Mouse (Mus musculus): ENCODE data around the gene Zfp661.
"Not testable (repeated sequence)": the region's sequence is repeated elsewhere in the genome, so short reads cannot be mapped to it uniquely, and the experiment has no call there.

The Zfp661 gene

DNA sequence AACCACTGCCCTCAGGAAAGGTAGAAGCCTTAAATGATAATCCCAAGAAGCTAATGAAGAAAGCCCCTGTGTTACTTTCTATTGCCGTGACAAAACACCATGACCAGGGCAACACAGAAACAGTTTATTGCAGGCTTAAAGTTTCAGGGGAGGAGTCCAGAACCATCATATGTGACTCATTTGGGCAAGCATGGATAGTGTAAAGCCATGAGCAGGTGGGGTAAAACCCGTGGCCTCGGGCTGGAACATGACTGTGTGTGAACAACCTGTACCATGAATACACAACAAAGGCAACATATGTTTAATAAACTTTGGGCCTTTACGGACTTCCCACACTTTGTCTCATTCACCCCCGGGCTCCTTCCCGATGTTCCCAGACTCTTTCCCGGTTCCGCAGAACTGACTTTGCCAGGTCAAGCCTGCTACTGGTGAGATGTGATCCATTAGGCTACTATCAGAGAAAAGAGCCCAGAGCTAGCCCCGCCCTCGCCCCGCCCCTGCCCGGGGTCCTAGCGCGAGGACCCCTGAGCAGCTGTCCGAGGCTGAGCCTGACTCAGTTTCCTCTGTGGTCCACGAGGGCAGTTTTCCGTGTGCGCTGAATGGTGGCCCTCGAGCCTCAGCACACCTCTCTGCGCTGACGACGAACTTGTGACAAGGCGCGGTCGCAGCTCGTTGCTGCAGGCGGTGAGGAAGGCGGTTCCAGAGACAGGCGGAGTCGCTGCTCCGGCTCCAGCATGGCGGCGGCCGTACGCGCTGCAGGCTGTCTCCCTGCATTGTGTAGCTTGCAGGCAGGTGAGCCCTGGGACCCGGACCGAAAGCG is at the start of gene Zfp661, which contains the start of gene Mrps5:
TSS of gene Zfp661 (minus strand) at position 401 of the 820 bp plus-strand sequence.
TSS of gene Mrps5 (plus strand) at position 529 of the 820 bp plus-strand sequence.
- DNase-seq (ENCODE audit: low read depth, low spot score), result peak; percentile 85

DNA sequence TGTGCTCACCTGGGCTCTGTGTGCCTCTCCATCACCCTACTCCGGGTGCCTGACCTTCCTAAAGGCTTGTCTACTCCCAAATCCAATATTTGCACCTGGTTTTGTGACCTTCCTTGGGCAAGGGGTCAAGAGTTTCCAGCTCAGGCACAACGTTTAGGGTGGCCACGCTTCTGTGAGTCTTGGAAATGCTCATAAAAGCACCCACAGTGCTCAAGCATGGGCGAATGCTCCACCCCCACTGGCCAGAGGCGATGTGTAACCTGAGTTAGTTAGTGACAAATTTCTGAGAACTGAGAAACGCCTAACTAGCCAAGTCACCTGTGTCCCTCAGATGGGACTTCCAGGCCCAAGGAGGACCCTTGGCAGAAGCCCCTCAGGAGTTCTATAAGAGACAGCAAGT is 48.7 kb upstream of the Zfp661 start:
- DNase-seq (ENCODE audit: low read depth, low spot score), result no peak

DNA sequence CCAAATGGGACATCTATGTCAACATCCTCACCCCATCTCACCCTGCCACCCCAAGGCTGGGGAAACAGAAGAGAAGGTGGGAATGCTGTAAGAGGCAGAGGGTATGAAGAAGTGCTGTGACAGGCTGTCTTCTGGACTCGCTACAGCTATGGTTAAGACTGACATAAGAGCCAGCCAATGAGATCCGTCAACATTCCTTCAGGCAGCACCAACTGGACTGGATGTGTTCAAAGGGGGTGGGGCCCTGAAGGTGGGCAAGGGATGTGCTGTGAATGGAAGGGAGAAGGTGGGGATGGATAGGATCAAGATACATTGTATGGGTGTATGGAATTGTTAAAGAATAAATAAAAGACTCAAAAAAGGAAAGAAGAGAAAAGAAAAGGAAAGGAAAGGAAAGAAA is 45.7 kb upstream of the Zfp661 start:
- no peak for DNase-seq (ENCODE audit: low read depth, low spot score)

DNA sequence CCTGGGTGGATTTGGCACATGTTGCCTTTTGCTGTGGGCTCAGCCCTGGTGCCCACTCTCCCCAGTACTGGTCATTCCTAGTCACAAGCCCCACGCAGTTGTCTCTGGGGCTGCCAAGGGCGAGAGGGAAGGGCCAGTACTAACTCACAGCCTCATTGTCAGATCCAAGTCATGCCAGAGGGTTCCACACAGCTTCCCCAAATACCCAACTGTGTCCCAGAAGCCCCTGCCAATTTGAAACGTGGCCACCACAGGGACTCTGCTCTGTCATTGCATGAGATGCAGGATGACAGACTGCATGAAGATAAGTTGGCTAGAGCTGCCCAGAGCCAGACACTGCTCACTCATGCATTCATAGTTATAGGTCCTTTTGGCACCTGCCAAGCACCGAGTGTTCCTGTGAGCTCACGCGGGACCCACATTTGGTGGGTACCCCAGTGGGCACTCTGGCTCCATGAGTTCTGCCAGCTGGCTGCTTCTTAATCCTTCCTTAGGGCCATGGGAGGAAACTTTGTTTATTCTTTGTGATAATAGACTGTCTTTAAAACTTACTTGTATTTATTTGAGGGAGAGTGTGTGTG is 41.2 kb upstream of the Zfp661 start:
- DNase-seq (ENCODE audit: low read depth, low spot score), result no peak

DNA sequence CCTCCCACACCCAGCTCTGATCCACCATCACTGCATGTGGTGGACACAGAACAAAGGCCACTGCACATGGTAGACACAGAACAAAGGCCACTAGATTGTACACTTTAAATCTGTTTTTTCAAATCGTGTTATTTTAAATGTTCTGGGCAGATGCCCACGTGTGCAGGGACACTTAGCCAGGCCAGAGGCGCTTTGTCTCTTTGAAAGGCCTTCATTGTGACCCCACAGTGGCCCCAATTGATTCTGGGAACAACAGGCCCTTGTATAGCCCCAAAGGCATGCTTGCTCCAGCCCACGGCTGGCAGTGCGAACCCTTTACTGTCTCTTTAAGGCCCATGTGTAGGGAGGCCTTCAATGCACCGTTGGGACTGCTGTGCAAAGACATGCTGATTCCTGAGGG is 40.5 kb upstream of the Zfp661 start:
- DNase-seq (ENCODE audit: low read depth, low spot score), result no peak

DNA sequence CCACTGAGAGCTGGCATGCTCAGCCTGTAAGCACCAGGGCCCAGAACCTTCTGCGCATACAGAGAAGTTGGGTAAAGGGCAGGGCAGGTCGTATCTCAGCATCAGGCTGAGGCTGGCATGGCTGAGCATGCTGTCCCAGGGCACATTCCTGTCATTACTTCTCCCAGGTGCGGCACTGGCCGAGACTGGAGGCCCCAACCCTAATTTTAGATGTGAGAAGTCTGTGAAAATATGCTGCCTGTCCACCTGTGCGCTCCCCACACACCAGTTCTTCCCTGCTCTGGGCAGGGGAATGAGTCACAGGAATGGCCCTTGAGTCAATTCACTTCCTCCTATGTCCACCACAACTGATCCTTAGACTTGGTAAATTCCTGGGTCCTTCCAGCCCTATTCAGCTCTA is 38.8 kb upstream of the Zfp661 start:
- peak; percentile 16 for DNase-seq (ENCODE audit: low read depth, low spot score)

DNA sequence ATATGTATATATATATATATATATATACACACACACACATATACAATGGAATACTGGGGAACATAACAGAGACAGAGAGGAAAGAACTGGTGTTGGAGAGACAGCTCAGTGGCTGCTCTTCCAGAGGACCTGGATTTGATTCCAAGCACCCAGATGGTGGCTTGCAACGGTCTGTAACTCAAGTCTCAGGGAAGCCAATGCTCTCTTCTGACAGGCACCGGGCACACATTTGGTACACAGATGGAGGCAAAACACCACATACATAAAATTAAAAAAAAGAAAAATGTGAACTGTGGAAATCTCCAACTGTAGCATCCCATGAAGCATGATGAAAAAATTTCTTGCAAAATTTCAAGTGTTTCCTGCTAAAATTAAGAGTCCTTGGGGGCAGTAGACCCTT is 37.9 kb upstream of the Zfp661 start:
- no peak for DNase-seq (ENCODE audit: low read depth, low spot score)

DNA sequence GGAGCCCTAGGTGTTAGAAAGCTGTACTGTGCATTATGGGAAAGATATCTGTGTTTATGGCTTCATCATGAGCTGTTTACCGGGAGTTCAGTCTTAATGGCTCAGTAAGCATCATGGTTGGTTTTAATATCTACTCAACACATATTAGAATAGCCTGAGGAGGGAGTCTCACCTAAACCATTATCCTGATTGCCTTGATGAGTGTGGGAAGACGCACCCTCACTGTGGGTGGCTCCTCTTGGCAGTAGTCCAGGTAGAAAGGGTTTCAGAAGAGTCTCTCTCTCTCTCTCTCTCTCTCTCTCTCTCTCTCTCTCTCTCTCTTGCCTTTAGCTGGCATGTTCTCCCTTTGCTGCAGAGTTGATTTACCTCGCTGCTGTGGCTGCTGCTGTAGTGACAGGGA is 35.2 kb upstream of the Zfp661 start:
- DNase-seq (ENCODE audit: low read depth, low spot score), result no peak

DNA sequence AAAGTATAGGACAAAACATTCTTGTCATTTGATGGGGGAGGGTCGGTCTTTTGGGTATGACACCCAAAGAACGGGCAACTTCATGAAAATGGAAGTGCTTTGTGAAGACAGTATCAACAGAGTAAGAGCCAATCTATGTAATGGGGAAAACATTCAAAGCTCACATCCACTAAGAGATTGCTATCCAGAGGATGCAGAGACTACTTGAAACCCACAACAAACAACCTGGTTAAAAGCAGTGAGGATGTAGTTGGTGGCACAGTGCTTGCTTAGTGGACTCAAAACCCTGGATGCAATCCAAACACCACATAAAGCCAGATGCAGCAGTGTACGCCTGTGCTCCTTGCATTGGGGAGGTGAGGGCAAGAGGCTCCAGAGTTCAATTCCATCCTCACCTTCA is 32.4 kb upstream of the Zfp661 start:
- DNase-seq (ENCODE audit: low read depth, low spot score), result no peak

DNA sequence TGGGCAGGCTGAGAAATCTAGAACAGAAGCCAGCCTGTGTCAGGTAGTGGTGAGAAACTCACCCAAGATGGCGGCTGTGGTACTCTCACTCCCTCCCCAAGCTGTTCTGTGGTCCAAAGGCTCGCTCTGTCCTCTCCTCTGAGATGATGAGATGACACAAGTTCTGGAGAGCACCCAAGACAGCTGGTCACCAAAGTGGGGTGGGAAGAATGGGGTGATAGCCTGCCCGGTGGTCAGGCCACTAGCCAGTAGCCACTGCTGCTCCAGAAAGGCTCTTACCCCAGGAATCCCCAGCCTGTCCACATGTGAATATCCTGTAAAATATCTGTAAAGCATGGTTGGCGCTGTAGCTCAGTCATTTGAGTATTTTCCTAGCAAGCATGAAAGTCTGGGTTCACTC is 25.4 kb upstream of the Zfp661 start:
- no peak for DNase-seq (ENCODE audit: low read depth, low spot score)

DNA sequence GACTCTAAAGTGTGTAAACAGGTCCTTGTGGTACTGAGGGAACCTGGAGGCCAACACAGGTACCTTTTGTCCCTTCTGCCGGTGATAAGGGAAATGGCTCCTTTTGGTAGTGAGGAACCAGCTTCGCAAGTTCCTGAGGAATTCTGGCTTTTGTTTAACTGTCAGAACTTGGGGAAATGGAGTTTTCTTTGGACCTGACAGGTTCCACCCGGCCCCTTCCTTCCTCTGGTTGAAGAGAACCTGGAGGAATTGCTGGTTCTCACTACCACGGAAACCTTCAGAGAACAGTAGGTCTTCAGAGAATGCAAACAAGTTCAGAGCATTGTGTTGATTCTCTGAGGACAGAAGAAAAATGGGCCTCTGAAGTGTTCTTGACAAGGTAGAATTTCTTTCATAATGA is 24.5 kb upstream of the Zfp661 start:
- DNase-seq (ENCODE audit: low read depth, low spot score), result no peak

DNA sequence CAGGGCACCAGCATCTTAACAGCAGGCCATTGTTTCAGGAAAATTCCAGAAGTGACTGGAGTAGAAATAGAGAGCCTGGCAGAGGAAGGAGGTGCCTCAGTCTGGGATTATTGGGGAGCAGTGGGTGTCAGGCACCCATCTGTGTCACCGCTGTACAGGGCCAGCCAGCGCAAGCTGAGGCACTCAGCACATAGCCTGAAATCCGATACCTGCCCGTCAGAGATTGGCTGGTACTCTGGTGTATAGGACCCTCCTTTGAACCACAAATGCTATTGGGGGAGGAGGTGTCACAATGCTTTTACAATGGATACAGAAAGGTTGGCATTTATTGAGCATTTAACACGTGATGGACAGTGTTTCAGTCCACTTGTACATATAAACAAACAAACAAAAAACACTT is 22.1 kb upstream of the Zfp661 start:
- no peak for DNase-seq (ENCODE audit: low read depth, low spot score)

DNA sequence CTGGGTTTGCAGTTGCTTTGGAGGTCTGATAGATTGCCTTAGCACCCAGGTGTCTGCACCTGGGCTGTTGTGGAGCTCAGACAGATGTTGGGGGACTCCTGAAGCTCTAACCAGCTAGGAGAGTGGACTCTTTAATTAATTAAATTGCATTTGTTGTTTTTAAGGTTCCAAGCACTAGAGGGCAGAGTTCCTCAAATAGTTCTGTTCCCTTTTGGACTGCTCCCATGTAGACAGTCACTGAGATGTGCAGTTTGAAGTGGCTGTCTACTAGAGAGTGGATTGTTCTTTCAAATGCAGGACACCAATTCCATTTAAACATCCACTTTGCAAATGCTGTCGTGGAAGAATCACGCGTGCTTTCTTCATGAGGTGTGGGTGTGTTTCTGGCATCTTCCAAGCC is 21.3 kb upstream of the Zfp661 start:
- DNase-seq (ENCODE audit: low read depth, low spot score), result peak; percentile 76

DNA sequence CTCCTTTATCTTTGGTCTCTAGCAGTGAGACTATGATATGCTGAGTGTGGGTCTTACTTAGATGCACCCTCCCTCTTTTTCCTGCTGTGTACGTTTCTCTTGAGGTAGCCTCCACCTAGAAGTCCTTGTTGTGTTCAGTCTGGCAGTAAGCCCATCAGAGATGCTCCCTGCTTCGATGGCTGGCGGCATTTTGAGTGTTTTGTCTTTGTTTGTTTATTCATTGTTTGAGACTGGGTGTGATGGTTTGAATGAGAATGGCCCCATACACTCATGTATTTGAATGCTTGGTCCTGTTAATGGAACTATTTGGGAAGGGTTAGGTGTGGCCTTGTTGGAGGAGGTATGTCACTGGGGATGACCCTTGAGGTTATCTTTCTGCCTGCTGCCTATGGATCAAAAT is 18.3 kb upstream of the Zfp661 start:
- no peak for DNase-seq (ENCODE audit: low read depth, low spot score)

DNA sequence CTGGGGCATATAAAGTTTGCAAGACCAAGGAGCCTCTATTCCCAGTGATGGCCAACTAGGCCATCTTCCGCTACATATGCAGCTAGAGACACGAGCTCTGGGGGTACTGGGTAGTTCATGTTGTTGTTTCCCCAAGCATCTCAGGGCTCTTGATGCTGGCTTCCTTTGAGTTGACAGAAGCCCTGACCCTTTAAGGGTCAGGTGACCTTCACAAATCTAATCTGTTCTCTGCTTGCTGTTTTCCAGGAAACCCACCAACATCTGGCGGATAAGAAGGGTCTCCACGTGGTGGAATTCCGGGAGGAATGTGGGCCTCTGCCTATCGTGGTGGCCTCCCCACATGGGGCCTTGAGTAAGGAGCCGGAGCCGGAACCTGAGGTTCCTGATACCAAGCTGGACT is 16.5 kb upstream of the Zfp661 start:
- DNase-seq (ENCODE audit: low read depth, low spot score), result not testable (repeated sequence)

DNA sequence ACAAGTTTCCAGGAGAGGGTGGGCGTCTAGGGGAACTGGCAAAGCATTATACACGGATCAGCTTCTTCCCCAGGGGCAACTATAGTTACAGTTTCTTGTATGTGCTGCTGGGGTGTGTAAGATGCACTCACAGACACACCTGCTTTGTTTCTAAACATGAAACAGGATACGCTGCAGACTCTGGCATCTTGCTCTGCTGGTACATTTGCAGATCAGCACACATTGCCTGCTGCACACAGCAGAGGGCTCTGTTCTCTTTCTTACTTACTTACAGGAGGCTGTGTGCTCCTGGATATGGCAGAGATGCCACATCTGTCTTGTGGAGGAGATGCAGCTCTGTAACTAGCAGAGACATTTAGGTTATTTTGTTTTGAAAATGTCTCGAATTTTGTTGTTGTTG is 3.9 kb upstream of the Zfp661 start:
- no peak for DNase-seq (ENCODE audit: low read depth, low spot score)

DNA sequence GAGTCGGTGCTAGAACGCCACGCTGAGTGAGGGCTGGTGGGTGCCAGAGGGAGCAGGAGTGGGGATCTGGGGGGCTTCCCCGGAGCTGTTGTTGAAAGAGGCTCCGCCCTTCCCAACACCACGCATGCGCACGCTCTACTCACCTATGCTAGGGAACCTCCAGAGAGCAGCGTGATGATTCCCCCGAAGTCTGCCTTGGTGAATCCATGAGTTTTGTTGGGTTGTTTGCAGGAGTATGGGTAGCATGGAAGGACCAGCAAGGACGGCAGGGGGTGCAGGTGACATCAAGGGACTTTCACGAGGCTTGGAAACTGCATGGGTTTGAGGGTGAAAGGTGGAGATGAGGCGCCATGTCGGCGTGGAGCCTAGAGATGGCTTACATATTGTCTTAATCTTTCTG is 3.3 kb upstream of the Zfp661 start:
- DNase-seq (ENCODE audit: low read depth, low spot score), result no peak

DNA sequence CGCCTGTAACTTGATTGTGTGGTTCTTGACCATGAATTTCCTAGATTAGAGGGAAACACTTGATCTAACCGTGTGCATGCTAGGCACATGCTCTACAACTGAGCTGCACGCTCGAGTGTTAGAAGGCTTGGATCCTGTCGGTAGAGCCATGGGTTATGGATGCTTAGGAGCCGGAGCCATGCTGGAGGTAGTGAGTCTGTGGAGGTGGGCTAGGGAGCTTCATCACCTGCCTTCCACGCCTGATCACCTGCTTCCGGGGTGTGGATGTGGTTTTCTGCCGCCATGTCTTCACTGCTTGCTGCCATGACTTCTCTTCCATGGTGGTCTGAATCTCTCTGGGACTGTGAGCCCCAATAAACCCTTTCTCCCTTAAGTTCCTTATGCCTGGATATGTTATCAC is 2.0 kb upstream of the Zfp661 start:
- no peak for DNase-seq (ENCODE audit: low read depth, low spot score)

DNA sequence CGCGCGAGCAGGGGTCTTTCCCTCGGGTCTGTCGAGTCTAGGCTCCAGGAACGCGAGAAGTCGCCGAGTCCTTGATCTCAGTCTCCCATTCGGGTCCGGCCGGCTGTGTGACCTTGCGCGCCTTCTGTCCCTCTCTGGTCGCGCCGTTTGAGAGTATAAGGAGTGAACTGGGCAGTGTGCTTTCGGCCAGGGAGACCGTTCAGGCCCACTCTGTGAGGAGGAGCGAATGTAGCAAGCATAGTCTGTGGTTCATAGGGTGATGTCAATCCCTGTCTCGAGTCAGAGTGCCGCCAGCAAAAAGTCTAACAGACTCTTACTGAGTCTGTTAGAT is 585 bp upstream of the Zfp661 start:
- DNase-seq (ENCODE audit: low read depth, low spot score), result no peak

DNA sequence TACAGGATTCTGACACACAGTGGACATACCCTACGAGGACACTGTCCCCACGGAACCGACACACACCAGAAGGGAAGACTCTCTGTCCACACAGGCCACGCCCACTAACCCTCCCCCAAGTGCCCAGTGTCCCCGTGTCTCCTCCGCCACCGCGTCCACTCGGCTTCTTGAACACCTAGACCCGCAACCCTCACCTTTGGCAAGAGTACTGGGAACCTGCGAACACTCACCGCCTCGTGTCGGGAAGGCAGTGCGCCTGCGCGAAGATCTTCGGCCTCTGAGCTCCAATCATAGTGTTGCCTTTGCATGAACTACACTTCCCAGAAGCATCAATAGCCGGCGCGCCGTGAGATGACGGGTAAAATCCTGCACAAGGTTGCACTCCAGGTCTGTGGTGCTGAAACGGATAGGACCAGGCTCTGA is 2.4 kb downstream of the Zfp661 start:
- peak; percentile 99 for DNase-seq (ENCODE audit: low read depth, low spot score)

DNA sequence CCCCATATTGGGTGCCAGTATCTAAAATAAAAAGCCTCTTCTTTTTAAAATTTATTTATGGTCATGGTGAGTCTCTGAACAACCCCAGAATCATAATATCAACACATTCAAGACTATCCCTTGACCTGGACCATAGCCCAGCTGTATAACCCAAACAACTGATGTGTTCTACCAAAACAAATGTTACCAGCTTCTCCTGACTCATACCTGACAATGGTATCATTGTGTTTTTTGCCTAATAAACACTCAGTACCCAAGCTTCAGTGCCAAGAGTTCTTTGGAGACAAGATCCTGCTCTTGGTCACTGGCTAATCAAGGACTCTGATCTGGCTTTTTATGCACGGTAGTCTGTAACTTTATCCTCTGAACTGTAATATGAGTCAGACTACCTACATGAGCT is 13.6 kb downstream of the Zfp661 start:
- peak; percentile 84 for DNase-seq (ENCODE audit: low read depth, low spot score)

DNA sequence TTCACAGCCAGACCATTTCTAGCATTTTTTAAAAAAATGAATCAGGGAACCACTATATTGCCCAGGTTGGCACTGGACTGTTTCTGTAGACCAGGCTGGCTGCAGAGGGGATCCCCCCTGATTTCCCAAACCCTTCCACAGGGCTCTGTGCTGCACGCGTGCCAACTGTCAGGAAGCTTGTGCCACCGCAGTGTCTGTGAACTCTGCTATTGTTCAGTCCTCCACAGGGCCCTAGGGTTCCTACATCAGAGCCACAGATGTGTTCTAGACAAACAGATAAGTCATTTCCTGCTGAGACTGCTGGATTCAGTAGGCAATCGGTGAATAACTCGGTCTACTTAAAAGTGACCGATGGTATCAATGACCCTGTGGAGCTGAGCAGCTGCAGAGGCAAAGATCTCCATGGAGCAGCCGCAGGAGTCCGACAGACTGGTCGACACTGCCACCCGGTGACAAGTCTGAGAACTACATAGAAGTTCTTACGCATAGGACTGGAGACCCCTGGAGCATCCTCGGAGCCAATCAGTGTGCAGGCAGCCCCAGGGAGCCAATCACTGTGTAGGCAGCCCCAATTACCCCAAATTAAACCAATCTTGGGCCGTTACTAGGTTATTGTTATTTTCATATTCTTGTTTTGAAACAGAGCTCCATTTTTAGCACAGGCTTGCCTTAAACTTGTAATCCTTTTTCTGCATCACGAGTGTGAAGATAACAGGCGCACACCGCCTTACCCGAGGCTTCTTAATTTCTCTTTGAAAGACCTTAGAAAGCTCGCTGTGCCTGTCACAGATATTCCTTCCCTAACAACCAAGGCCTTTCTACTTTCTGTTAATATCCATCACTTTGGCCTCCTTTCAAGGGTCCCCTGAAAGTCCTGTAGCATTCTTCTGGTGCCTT is 27.6 kb downstream of the Zfp661 start:
- peak; percentile 83 for DNase-seq (ENCODE audit: low read depth, low spot score)

DNA sequence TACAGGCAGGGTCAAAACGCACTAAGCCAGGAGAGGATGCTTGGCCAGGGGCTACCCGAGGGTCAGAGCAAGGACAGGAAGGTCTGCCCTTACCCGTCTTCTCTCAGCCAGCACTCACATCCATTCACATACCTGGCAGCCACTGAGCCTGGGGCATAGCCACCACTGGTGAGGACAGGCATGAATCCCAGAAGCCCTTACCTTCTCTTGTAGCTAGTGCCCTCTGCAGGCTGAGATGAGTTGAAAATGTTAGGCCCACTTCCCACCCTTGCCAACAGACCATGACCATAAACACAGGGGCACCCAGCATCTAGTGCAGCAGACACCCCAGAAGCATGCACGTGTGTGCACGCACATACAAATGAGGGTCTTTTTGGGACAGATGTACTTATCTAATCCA is 35.8 kb downstream of the Zfp661 start:
- no peak for DNase-seq (ENCODE audit: low read depth, low spot score)
